Mouse (Mus musculus) liver, embryonic 15.5 days (tissue): ENCODE results near the gene Lce3a. TPM values are rescaled to one million over a fixed set of nuclear protein-coding genes. Genes with fewer than 3 reads are reported as not detected.

Experiments used
- polyA plus RNA-seq: library from polyadenylated mRNA; unstranded; fragments of >200 nt; fragmentation: Nextera tagmentation; extraction: Ambion mirVana; gene quantifications from 2 replicates; pipeline ENCODE4 v1.2.1, GENCODE M21; 2015

Lce3a gene
- polyA plus RNA-seq, 1 experiment from 2014 or later: not detected

Other genes starting within 250 kb of the Lce3a start
- gene Lce1c, start 247.0 kb downstream of the Lce3a start, polyA plus RNA-seq: not detected in 2 replicates
- gene Lce1d, start 239.0 kb downstream of the Lce3a start, polyA plus RNA-seq: not detected in 2 replicates
- not detected in 2 replicates for gene Lce1e, start 217.2 kb downstream of the Lce3a start, polyA plus RNA-seq
- not detected in 2 replicates for gene Lce1f, start 205.9 kb downstream of the Lce3a start, polyA plus RNA-seq
- gene Gm38119, start 187.1 kb downstream of the Lce3a start, polyA plus RNA-seq: not detected in 2 replicates
- gene Lce1g, start 173.9 kb downstream of the Lce3a start, polyA plus RNA-seq: not detected in 2 replicates
- not detected in 2 replicates for gene Lce1h, start 161.2 kb downstream of the Lce3a start, polyA plus RNA-seq
- not detected in 2 replicates for gene Lce1i, start 147.3 kb downstream of the Lce3a start, polyA plus RNA-seq
- gene Lce1j, start 135.7 kb downstream of the Lce3a start, polyA plus RNA-seq: not detected in 2 replicates
- not detected in 2 replicates for gene Lce1k, start 118.3 kb downstream of the Lce3a start, polyA plus RNA-seq
- not detected in 2 replicates for gene Kprp, start 99.0 kb downstream of the Lce3a start, polyA plus RNA-seq
- gene Lce1l, start 74.9 kb downstream of the Lce3a start, polyA plus RNA-seq: not detected in 2 replicates
- gene 2310050C09Rik, start 56.0 kb downstream of the Lce3a start, polyA plus RNA-seq: not detected in 2 replicates
- not detected in 2 replicates for gene Lce3b, start 6.7 kb upstream of the Lce3a start, polyA plus RNA-seq
- not detected in 2 replicates for gene Lce3c, start 18.3 kb upstream of the Lce3a start, polyA plus RNA-seq
- not detected in 2 replicates for gene Lce3d, start 31.2 kb upstream of the Lce3a start, polyA plus RNA-seq
- not detected in 2 replicates for gene Lce3e, start 40.8 kb upstream of the Lce3a start, polyA plus RNA-seq
- not detected in 2 replicates for gene Lce3f, start 66.0 kb upstream of the Lce3a start, polyA plus RNA-seq
- gene Crct1, start 89.5 kb upstream of the Lce3a start, polyA plus RNA-seq: not detected in 2 replicates
- gene Lce1m, start 92.8 kb upstream of the Lce3a start, polyA plus RNA-seq: not detected in 2 replicates
- not detected in 2 replicates for gene Gm4858, start 142.6 kb upstream of the Lce3a start, polyA plus RNA-seq
- gene Crnn, start 218.6 kb upstream of the Lce3a start, polyA plus RNA-seq: not detected in 2 replicates